Mouse (Mus musculus) midbrain, embryonic 14.5 days (tissue): Measurements from ENCODE around the gene Mindy4. TPM values are rescaled to one million over a fixed set of nuclear protein-coding genes. Genes with fewer than 3 reads are reported as not detected.

Experiments used
- ATAC-seq: fragments of 200-750 bp; cut with Nextera tagmentation; 2 replicates; pipeline ENCODE4 v1.8.0; 2017; ENCODE audit warnings: moderate number of reproducible peaks, moderate library complexity; ENCODE audit not compliant: low FRiP score, low TSS enrichment
- DNase-seq: peaks from one replicate; pipeline ENCODE4 v3.0.0-alpha.2; 2015
- H3K27ac ChIP-seq: fragments of 300-500 bp; sonication (generic); replicated peaks from 2 replicates; pipeline ENCODE4 v1.5.1; 2014; ENCODE audit warnings: mild to moderate bottlenecking, low read depth, low read length, moderate library complexity
- H3K27me3 ChIP-seq: fragments of 300-500 bp; sonication (generic); 2 replicates; pipeline ENCODE4 v1.6.1; 2014; ENCODE audit warnings: low read length, control low read depth, mixed read lengths; ENCODE audit not compliant: control insufficient read depth, insufficient read depth
- H3K36me3 ChIP-seq: fragments of 300-500 bp; sonication (generic); 2 replicates; pipeline ENCODE4 v1.6.1; 2014; ENCODE audit warnings: low read length, control low read depth; ENCODE audit not compliant: control insufficient read depth, insufficient read depth
- H3K4me1 ChIP-seq: fragments of 300-500 bp; sonication (generic); 2 replicates; pipeline ENCODE4 v1.6.1; 2014; ENCODE audit warnings: mild to moderate bottlenecking, antibody characterized with exemption, low read length, control low read depth; ENCODE audit not compliant: control insufficient read depth, insufficient read depth
- H3K4me2 ChIP-seq: fragments of 300-500 bp; sonication (generic); 2 replicates; pipeline ENCODE4 v1.6.1; 2014; ENCODE audit warnings: mild to moderate bottlenecking, low read length, moderate library complexity
- H3K4me3 ChIP-seq: fragments of 300-500 bp; sonication (generic); replicated peaks from 2 replicates; pipeline ENCODE4 v1.5.1; 2014; ENCODE audit warnings: low read depth, low read length
- H3K9ac ChIP-seq: fragments of 300-500 bp; sonication (generic); replicated peaks from 2 replicates; pipeline ENCODE4 v1.6.1; 2014; ENCODE audit warnings: mild to moderate bottlenecking, low read length, moderate library complexity
- H3K9me3 ChIP-seq: fragments of 300-500 bp; sonication (generic); 2 replicates; pipeline ENCODE4 v1.6.1; 2016; ENCODE audit warnings: low read length, control low read depth, mixed read lengths; ENCODE audit not compliant: control insufficient read depth
- WGBS: fragments of 180-500 bp; shearing (Covaris S2); extraction: QIAGEN DNeasy Blood & Tissue Kit; methylation state at CpG from one replicate; pipeline ENCODE4 v1.1.7; 2014; 5-methylcytosine and 5-hydroxymethylcytosine counted together
- polyA plus RNA-seq: library from polyadenylated mRNA; unstranded; fragments of >200 nt; fragmentation: Nextera tagmentation; extraction: Ambion mirVana; gene quantifications from 2 replicates; pipeline ENCODE4 v1.2.1, GENCODE M21; 2014

Gene Mindy4
- polyA plus RNA-seq, 1 experiment from 2014 or later = 14.6 TPM

DNA sequence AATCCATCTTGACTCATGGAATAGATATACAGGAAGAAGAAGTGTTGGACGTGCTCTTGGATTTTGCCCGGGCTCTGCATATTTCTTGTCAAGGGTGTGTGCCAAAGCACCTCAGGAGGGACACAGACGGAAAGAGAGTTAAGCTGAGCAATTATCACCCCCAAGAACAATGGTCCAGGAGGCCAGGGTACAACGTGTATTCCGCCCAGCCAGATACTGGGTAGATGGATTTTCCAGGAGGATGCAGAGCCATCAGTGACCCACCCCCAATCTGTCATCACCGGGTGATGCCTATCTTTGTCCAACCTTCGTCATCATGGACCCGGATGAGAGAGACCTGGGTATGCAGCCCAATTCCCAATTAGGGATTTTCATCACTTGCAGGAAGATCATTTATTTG is 42.5 kb downstream of the Mindy4 start:
- H3K4me3 ChIP-seq = no peak overlapping the region
- DNase-seq (no peak), ATAC-seq (no peak)
- H3K9me3 ChIP-seq = no peaks in the 10 kb centered on the region
- H3K36me3 ChIP-seq = no peaks in the 10 kb centered on the region
- H3K27me3 ChIP-seq = no peaks in the 10 kb centered on the region
- no peak overlapping the region for H3K27ac ChIP-seq
- WGBS = 95% methylated on average over 8 of the region's 8 CpGs
- no peaks in the 10 kb centered on the region for H3K4me1 ChIP-seq
- no peak overlapping the region for H3K4me2 ChIP-seq
- H3K9ac ChIP-seq = no peak overlapping the region

DNA sequence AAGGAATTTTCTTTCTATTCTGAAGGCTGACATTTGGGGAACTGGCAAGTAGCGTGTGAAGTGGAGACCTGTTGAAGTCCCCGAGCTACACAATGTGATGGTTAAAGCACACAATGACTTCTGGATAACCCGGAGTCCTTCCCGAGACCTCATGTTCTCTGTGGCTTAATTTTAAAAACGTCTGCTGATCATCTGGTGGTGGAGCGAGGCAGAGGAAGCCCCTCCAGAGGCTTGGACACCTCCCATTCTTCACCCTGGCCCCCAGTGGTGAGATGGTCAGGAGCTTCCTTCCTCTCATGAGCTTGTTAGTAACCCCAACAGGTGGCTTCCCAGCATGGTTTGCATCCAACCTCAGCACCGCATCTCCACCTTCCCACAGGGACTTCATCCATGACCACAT is 43.3 kb downstream of the Mindy4 start:
- H3K36me3 ChIP-seq = no peaks in the 10 kb centered on the region
- no peaks in the 10 kb centered on the region for H3K27me3 ChIP-seq
- H3K9me3 ChIP-seq = no peaks in the 10 kb centered on the region
- 92% methylated on average over 7 of the region's 7 CpGs for WGBS
- H3K4me2 ChIP-seq = no peak overlapping the region
- ATAC-seq (no peak), DNase-seq (no peak)
- no peak overlapping the region for H3K4me3 ChIP-seq
- no peak overlapping the region for H3K9ac ChIP-seq
- H3K27ac ChIP-seq = no peak overlapping the region
- no peaks in the 10 kb centered on the region for H3K4me1 ChIP-seq

DNA sequence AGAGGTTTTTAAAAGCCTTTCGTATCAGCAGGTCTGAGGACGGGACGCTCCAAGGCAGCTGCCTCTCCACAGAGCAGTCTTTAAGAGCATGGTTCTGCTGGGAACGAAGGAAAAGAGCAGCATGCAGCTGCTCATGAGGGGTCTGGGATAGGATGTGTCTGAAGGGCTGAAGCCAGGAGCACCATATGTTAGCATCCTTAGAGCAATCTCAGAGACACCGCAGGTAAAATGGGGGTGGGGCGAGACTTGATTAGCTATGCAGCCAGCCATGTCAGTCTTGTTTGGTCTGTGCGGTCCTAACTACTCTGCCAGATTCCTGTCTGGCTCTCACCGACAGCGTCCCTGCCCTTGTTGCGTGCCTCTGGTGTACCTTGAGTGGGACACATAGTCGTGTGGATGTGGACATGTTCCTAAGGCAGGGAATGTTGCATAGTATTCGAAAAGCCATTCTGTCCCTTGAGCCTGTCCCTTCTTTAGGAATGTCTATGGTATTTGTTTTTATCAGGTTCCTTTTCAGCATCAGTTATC is 43.8 kb downstream of the Mindy4 start:
- ATAC-seq (no peak), DNase-seq (no peak)
- Histone ChIP-seq H3K9me3 (no peaks in the 10 kb centered on the region), H3K27ac (no peak overlapping the region), H3K4me1 (no peaks in the 10 kb centered on the region), H3K27me3 (no peaks in the 10 kb centered on the region), H3K36me3 (no peaks in the 10 kb centered on the region), H3K4me3 (no peak overlapping the region), H3K9ac (no peak overlapping the region), H3K4me2 (no peak overlapping the region)
- WGBS = 96% methylated on average over 12 of the region's 12 CpGs

DNA sequence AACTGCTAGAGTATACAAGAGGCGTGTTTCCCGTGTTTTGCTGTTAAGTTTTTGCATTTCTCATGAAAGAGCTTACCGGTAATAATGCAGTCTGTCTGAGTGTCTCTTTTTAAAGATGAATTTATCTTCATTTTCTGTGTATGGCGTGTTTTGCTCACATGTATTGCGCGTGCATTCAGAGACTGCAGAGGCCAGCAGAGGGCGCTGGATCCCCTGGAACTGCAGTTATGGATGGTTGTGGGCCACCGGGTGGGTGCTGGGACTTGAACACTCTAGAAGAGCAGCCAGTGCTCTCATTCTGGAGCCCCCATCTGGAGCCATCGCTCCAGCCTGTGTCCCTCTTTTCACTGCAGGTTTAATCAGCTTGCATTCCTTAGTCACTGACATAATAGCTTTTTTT is 46.1 kb downstream of the Mindy4 start:
- Histone ChIP-seq H3K4me1 (no peaks in the 10 kb centered on the region), H3K9me3 (no peaks in the 10 kb centered on the region), H3K27ac (no peak overlapping the region), H3K9ac (no peak overlapping the region), H3K36me3 (no peaks in the 10 kb centered on the region), H3K4me3 (no peak overlapping the region), H3K4me2 (no peak overlapping the region), H3K27me3 (no peaks in the 10 kb centered on the region)
- 92% methylated on average over 9 of the region's 9 CpGs for WGBS
- ATAC-seq (no peak), DNase-seq (no peak)

DNA sequence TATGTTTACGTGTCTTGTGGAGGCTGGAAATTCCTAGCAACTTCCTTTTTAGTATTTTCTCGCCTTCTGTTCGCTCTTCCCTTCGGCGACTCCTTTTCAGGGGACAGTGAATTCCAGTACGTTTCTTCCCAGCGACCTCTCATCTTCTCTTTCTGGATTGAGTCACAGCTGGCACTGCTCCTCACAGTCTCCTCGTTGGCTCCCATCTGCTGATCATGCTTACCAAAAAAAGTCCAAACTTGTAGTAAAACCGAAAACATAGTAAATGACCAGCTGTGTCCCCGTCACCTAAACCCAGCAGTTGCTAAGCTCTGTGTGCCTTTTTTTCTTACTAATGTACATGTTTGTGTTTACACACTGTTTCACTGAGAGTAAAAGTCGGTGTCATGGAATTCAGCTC is 47.6 kb downstream of the Mindy4 start:
- ATAC-seq = no peak
- no peaks in the 10 kb centered on the region for H3K9me3 ChIP-seq
- no peak overlapping the region for H3K27ac ChIP-seq
- no peaks in the 10 kb centered on the region for H3K27me3 ChIP-seq
- no peaks in the 10 kb centered on the region for H3K36me3 ChIP-seq
- no peak for DNase-seq
- H3K4me1 ChIP-seq = no peaks in the 10 kb centered on the region
- no peak overlapping the region for H3K4me3 ChIP-seq
- H3K4me2 ChIP-seq = no peak overlapping the region
- WGBS = 89% methylated on average over 11 of the region's 11 CpGs
- no peak overlapping the region for H3K9ac ChIP-seq

DNA sequence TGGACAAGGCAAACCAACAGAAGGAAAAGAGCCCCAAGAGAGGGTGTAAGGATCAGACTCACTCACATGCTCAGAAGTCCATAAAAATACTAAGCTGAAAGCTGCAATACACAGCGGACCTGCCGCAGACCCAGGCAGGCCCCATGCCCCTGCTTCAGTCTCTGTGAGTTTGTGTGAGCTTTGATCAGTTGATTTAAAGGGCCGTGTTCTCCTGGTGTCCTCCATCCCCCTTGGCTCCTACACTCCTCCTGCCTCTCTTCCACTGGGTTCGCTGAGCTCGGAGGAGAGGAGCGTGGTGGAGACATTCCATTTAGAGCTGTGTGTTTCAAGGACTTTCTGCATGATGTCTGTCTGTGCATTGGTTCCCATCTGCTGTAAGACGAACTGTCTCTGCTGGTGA is 48.4 kb downstream of the Mindy4 start:
- H3K4me3 ChIP-seq = no peak overlapping the region
- DNase-seq (no peak), ATAC-seq (no peak)
- no peaks in the 10 kb centered on the region for H3K9me3 ChIP-seq
- no peaks in the 10 kb centered on the region for H3K36me3 ChIP-seq
- no peak overlapping the region for H3K4me2 ChIP-seq
- 94% methylated on average over 7 of the region's 7 CpGs for WGBS
- H3K27me3 ChIP-seq = no peaks in the 10 kb centered on the region
- H3K27ac ChIP-seq = no peak overlapping the region
- H3K9ac ChIP-seq = no peak overlapping the region
- H3K4me1 ChIP-seq = no peaks in the 10 kb centered on the region

DNA sequence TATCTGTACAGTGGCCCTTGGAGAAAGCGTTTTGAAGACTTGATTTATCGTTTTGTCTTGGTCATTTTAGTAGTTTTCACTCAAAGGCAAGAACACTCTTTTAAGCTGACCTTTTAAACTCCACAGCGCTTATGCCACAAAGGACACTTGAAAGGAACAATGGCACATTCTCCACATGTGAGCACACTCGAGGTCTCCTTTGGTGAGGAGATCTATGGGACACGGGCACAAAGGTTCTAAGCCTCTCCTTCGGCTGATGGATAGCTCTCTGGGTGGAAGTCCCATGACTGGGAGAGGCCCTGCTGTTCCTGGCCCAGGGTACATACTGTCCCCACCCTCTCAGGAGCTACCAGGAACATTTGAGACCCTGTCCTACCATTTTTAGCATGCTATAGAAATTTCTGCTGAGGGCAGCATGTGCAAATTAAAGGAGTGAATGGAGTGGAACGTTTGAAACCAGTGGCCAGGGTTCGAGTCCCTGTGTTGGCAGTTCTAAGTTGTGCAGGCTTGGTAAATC is 49.6 kb downstream of the Mindy4 start:
- Histone ChIP-seq H3K4me2 (no peak overlapping the region), H3K9ac (no peak overlapping the region), H3K27ac (no peak overlapping the region), H3K36me3 (no peaks in the 10 kb centered on the region), H3K27me3 (no peaks in the 10 kb centered on the region), H3K4me3 (no peak overlapping the region), H3K9me3 (no peaks in the 10 kb centered on the region), H3K4me1 (no peaks in the 10 kb centered on the region)
- WGBS = 70% methylated on average over 8 of the region's 8 CpGs
- ATAC-seq (no peak), DNase-seq (no peak)

DNA sequence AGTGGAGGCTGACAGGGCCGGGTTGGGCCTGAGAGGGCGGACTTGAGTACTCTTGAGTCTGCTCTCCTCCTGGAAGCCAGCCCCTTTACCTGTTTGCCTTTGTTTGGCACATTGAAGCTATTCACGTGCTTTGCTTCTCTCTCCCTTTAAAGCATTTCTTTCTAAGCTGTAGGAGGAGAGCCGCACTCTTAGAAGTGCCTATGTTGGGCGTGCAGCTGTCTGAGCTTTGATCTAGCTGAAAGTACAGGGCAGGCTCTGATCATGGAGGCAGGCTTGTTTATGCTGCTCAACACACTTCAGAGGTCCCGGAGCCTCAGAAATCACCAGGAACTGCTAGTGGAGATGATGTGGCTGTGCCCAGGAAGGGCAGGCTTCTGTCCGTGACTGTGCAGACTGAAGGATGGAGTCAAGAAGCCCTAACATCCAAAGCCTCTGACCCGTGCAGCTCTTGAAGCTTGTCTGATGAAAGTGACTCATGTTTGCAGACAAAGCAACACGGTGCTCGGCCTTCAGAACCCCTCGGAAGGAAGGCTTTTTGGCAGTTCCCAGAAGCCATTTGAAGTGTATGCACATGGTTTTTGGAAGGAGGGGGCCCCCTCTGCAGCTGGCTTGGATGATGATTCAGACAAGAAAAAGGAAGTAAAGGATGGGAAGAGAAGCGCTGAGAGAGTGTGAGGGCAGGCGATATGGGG is 53.5 kb downstream of the Mindy4 start:
- Histone ChIP-seq H3K4me2 (no peak overlapping the region), H3K27me3 (no peaks in the 10 kb centered on the region), H3K27ac (no peak overlapping the region), H3K9ac (no peak overlapping the region), H3K36me3 (no peaks in the 10 kb centered on the region), H3K4me1 (no peaks in the 10 kb centered on the region), H3K4me3 (no peak overlapping the region), H3K9me3 (no peaks in the 10 kb centered on the region)
- WGBS = 90% methylated on average over 13 of the region's 13 CpGs
- DNase-seq (no peak), ATAC-seq (no peak; the same call in 1 of the 2 replicates)

DNA sequence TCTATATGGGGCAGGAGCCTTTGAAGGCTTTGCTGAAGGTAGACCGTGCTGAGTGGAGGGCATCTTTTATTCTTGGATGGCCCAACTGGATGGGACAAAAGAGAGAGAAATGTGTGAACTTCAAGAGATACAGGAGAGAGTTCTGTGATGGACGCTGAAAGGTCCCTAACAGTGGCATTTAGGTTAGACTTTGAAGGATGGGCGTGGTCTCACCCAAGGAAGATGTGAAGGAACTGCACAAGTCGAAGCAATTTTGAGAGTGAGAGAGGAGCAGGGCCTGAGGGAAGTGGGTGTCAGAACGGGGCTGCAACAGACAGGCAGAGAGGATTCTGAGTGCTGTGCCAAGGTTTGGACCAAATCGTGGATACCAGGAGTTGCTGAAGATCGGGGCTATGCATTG is 54.1 kb downstream of the Mindy4 start:
- WGBS = 95% methylated on average over 7 of the region's 7 CpGs

More for the DNA sequence above, 54.1 kb downstream of the Mindy4 start:
- ATAC-seq (no peak), DNase-seq (no peak)
- Histone ChIP-seq H3K27ac (no peak overlapping the region), H3K4me3 (no peak overlapping the region), H3K9ac (no peak overlapping the region), H3K36me3 (no peaks in the 10 kb centered on the region), H3K9me3 (no peaks in the 10 kb centered on the region), H3K4me2 (no peak overlapping the region), H3K4me1 (no peaks in the 10 kb centered on the region), H3K27me3 (no peaks in the 10 kb centered on the region)
